Mouse (Mus musculus): Measurements from ENCODE around the gene Islr.
"Not testable (repeated sequence)": the region's sequence is repeated elsewhere in the genome, so short reads cannot be mapped to it uniquely, and the experiment has no call there.

Gene Islr

GRCm38 (mm10) chr9:58203516-58204447 is at the start of gene Islr, which contains the start of gene Islr2:
Gene Islr (minus strand): TSS chr9:58204306.
Gene Islr2 (minus strand): TSS chr9:58204319.
- DNase-seq (ENCODE audit: inconsistent age in 2 of 2, low spot score in 1 of 2) = peak; percentile 80 to 92

DNA sequence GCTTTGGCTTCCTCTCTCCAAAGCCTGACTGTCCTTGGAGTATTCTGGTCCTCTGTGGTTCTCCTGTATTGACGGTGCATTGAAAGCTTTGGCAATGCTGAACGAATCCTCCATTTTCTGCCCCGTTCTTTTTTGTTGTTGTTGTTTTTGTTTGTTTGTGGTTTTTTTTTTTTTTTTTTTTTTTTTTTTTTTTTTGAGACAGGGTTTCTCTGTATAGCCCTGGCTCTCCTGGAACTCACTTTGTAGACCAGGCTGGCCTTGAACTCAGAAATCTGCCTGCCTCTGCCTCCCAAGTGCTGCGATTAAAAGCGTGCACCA is 49.7 kb upstream of the Islr start:
- not testable (repeated sequence) for DNase-seq (ENCODE audit: inconsistent age in 2 of 2, low spot score in 1 of 2)

DNA sequence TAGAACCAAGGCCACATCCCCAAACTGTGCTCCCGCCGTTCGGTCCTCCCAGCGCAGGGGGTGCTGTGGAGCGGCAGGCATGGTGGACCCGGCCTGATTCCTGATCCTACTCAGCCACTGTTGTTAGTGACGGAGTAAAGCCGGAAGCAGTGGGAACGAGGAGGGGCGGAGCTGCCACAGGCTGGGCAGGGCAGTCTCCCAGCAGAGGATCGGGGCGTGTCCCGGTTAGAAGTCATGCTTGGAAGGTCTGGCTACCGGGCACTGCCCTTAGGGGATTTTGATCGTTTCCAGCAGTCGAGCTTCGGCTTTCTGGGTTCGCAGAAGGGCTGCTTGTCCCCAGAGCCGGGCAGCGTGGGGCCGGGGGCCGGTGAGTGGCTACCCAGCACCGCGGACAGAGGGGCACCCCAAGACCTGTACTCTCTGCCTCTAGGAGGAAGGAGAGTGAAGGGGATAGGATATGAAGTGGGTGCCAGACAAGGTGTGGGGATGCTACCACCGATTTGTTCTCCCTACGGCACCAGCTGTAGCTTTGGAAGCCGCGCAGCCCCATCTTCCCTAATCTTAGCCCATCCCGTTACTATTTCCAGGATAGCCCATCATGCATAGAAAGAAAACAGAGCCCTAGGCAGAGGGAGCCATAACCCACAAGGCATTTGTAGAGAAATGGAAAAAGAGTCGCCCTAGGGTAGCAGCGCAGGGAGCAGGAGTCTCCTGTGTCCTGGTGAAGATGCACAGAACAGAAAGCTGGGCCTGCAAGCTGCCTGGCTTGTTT is 49.1 kb upstream of the Islr start, which contains the start of gene Stoml1:
Gene Stoml1 (plus strand): TSS at position 132 of the 772 bp plus-strand sequence.
- peak; percentile 96 to 98 for DNase-seq (ENCODE audit: inconsistent age in 2 of 2, low spot score in 1 of 2)

DNA sequence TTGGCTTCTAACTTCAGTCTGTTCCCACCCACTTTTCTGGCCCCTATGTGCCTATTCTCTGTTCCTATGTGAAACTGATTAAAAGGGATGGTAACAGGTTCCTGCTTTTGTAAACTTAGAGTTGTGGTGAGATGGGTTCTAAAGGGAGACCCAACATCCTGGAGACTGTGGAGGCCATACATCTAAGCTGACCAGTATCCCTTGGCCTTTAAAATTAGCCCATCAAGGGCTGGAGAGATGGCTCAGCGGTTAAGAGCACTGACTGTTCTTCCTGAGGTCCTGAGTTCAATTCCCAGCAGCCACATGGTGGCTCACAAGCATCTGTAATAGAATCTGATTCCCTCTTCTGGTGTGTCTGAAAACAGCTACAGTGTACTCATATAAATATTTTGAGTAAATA is 46.6 kb upstream of the Islr start:
- not testable (repeated sequence) for DNase-seq (ENCODE audit: inconsistent age in 2 of 2, low spot score in 1 of 2)

- DNase-seq (ENCODE audit: inconsistent age in 2 of 2, low spot score in 1 of 2) = no peak
Observed at GRCm38 (mm10) chr9:58250322-58250721, 46.2 kb upstream of the Islr start.

GRCm38 (mm10) chr9:58249592-58250192 is 45.6 kb upstream of the Islr start, which contains the start of gene Pml:
Gene Pml (minus strand): TSS chr9:58249786.
- DNase-seq (ENCODE audit: inconsistent age in 2 of 2, low spot score in 1 of 2) = peak; percentile 84 to 95

DNA sequence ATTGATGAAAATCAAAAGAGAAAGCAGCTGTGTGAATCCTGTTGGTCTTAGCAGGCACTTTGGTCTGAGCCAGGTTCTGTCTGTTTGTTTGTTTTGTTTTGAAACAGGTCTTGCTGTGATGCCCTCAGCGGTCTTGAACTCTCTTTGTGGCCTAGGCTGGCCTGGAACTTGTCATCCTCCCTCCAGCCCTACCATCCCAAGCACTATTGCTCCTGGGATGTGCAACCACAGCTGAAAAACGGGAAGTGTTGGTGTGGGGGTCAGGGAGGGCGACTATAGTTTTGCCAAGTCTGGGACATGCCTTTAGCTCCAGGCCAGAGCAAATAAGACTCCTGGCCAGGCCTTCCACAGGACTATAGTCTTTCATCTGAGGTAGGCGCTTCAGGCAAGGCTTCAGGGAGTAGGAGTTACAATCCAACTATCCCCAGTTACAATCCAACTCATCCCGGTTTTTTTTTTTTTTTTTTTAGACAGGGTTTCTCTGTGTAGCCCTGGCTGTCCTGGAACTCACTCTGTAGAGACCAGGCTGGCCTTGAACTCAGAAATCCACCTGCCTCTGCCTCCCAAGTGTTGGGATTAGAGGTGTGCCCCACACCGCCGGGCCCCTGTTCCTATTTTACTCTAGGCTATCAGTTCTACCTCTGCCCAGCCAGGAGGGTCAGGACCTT is 44.8 kb upstream of the Islr start:
- peak in 1 of 2 experiments; percentile 47 for DNase-seq (ENCODE audit: inconsistent age in 2 of 2, low spot score in 1 of 2)

GRCm38 (mm10) chr9:58247064-58247759 is 43.1 kb upstream of the Islr start:
- peak; percentile 88 to 94 for DNase-seq (ENCODE audit: inconsistent age in 2 of 2, low spot score in 1 of 2)

GRCm38 (mm10) chr9:58246083-58246591 is 42.0 kb upstream of the Islr start:
- no peak for DNase-seq (ENCODE audit: inconsistent age in 2 of 2, low spot score in 1 of 2)

DNA sequence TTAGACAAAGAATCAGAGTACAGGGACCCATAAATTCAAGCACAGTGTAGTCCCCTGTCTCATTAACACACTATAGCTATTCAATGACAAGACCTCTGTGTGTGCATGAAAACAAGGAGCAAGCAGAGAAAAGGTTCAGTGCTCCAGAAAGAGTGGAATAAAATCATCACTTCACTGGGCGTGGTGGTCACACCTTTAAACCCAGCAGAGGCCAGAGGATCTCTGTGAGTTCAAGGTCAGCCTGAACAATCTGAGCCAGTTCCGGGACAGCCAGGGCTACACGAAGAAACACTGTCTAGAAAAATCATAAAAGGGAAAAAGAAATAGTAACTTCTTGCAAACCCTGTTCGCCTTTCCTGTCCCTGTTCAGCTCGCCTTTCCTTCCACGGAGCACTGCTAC is 39.6 kb upstream of the Islr start:
- no peak for DNase-seq (ENCODE audit: inconsistent age in 2 of 2, low spot score in 1 of 2)

DNA sequence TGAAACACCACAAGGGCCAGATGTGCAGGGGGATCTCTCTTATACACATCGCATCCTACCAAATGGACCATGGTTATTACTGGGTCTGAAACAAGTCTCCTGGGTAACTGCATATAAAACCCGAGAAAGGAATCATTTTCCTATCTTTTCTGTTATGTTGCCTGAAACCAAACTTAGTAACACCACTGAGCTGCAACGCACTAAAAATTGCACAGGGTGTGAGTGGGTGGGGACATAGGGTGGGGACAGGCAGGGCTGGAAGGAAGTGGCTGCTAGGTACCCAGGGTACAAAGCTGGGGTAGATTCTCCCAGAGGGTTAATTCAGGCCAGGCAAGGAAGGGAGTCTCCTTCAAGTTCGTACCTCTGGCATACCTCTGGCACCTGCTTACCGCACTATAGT is 38.6 kb upstream of the Islr start:
- DNase-seq (ENCODE audit: inconsistent age in 2 of 2, low spot score in 1 of 2) = no peak

GRCm38 (mm10) chr9:58241780-58242485 is 37.8 kb upstream of the Islr start:
- DNase-seq (ENCODE audit: inconsistent age in 2 of 2, low spot score in 1 of 2) = peak; percentile 68 to 88

DNA sequence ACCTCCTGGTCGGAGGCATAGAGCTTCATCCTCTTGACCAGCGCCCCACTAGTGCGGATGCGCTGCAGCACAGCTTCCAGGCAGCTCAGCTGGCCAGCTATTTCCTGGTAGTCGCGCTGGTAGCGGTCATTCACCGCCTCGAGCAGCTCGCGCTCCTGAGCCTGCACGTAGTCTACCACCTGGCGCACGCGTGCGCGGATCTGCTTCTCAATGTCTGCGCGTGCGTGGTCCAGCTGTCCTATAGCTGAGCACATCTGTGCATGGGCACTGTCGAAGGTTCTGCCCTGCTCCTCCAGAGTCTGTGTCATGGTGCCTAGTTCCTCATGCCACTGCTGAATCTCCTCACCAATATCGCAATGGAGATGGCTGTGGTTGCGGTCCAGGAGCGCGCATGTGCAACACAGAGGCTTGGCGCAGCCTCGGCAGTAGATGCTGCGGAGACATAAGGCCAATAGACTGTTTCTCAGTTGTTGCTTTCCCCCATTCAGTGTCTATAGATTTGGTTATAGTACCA is 30.5 kb upstream of the Islr start:
- no peak for DNase-seq (ENCODE audit: inconsistent age in 2 of 2, low spot score in 1 of 2)

- DNase-seq (ENCODE audit: inconsistent age in 2 of 2, low spot score in 1 of 2) = no peak
Observed at GRCm38 (mm10) chr9:58232374-58232773, 28.3 kb upstream of the Islr start.

DNA sequence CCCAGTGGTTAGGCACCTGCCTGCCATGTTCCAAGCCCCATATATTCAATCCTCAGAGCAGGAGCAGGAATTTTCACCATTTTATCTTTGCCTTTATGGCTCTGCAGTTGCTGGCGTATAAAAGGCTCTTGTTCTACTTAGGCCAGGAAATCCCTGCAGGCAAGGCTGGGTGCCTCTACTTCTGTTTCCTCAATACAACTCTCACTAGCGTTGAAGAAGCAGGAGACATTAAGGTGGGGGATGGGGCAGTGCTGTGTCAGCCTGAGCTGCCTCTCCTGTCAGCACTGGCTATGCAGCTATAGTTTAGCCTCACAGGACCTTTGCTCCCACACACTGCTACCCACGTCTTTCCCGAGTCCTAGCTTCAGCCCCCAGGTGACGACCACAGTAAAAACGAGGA is 27.6 kb upstream of the Islr start:
- DNase-seq (ENCODE audit: inconsistent age in 2 of 2, low spot score in 1 of 2) = no peak

- no peak for DNase-seq (ENCODE audit: inconsistent age in 2 of 2, low spot score in 1 of 2)
Observed at GRCm38 (mm10) chr9:58228777-58229466, 24.8 kb upstream of the Islr start.

DNA sequence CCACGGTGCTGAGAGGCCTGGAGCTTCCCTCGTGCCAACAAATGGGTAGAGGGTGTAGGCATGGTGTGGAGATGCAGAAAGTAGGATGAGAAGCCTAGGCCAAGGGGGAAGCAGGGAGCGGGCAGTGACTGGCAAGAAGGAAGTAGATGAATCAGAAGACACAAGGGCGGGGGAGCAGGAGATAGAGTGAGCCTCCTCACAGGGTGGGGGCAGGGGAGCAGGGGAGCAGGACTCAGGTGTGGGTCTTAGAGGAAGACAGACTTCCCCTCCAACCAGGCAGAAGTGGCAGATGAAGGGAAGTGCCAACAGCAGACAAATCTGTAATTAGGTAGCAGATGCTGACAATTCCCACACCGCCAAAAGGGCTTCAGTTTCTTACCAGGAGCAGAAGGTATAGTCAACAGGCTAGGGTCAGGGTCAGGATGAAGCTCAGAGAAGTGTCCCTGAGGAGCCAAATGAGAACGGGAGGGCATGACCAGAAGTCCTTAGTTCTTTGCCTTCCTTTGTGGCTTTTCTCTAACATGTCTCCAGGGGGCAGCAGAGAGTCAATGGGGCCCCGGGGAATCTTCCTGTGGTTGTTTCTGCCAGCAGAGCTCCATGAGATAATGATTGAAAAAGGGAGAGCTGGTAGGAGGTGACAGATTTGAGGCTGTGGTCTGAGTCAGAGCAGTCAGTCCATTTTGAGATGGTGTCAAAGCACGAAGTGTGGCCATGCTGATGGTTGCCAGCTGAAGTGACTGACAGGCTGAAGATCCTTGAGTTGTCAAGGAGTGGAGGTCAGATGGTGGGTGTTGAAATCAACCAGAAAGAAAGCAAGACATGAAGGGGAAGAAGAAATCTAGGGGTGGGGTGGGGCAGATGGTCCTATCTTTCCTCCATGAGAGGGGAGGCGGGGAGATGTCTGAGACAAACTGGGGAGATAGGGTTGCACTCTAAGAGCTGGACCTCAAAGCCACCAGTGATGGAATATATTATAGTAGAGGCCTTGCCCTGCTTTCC is 22.1 kb upstream of the Islr start:
- peak; percentile 62 to 89 for DNase-seq (ENCODE audit: inconsistent age in 2 of 2, low spot score in 1 of 2)
